Mouse (Mus musculus) heart, postnatal 0 days (tissue): ENCODE data around the gene Ptpn3.

Experiments
- CTCF ChIP-seq: IDR thresholded peaks from 2 replicates; pipeline ENCODE4 v1.5.1; 2016; ENCODE audit warnings: antibody characterized with exemption, control low read depth, low read depth
- EP300 ChIP-seq: IDR thresholded peaks from 2 replicates; pipeline ENCODE4 v1.6.1; 2016; ENCODE audit warnings: antibody characterized with exemption, low read depth

DNA sequence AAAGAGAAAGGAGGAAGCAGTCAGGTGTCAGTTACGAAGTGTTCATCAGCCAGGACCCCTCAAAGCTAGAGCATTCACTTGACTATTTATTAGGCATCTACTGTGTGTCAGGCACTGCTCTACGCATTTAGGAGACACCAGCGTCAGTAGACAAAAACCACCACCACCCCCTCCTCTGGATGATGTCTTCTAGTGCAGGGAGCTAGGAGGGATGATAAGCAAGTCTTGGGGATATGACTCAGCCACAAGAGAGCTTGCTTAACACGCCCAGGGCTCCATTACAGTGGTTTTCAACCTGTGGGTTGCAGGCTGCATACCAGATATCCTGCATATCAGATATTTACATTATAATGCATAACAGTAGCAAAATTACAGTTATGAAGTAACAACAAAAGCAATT is 4.6 kb upstream of the Ptpn3 start:
- TF ChIP-seq CTCF: no peak
- no peak for TF ChIP-seq EP300
